Comparison of ENCODE assay signal across 10 mouse cellular contexts in the genomic region with DNA sequence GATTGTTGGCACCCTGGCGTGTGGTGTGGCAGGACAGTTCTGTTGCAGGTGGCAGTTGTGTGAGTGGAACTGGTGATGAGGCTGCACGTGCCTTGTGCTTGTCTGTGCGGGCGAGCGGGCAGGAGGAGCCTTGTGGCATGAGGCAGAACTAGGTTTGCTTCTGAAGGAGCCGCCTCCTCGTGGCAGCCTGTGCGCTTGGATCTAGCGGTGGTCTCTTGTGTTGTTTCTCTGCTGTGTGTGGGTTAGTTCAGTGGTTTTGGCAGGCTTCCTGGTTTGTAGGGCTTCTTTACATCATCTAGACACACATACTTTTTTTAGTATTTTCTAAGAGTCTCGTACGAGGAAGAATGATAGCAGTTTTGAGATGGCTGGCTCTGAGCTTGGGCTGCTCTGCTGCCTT. TPM values are rescaled to one million over a fixed set of nuclear protein-coding genes. Genes with fewer than 3 reads are reported as not detected.
DNase-seq lines count a peak whose midpoint lies in the region.
"Had no signal": no experiment of that assay in that cellular context is flagged by ENCODE, and none has a peak within 500 bp of the region (broad histone marks: within the 10 kb centered on the region; RNA-seq: fewer than 3 reads in every experiment).

No protein-coding gene starts in this region.

- DNase-seq in spleen, postnatal 36 days (ENCODE audit: low spot score in 2 of 2): peak; percentile 10 to 14
- no peak for DNase-seq in spleen, adult 12 weeks (ENCODE audit: low spot score)
- DNase-seq in layer of hippocampus, adult 8-10 months (ENCODE audit: low spot score in 2 of 2): peak; percentile 23 to 29
- DNase-seq in right cerebral cortex, adult 2 months (ENCODE audit: low spot score in 2 of 2): peak; percentile 69 to 70
- no peak for DNase-seq in adrenal gland, postnatal 36 days
- DNase-seq in Muller cell, postnatal 12 days (ENCODE audit: inconsistent ontology term): no peak
- DNase-seq in kidney, adult 8-10 months: no peak
- DNase-seq in heart, postnatal 4 days: no peak
- DNase-seq: adrenal gland, postnatal 25 days; lung, postnatal 36 days had no signal

RNA-seq across cellular contexts. Expression of gene Tpmt, which starts 11.6 kb away (rescaled TPM):
- 10 to 100 TPM in 2 of 4 experiments, 1 to 10 TPM in 2; 7.8 to 11.9 (median 9.4) TPM for total RNA-seq in layer of hippocampus, adult 8-10 months (2022)
- 1 to 10 TPM; 7.6 to 9.4 TPM for total RNA-seq in adrenal gland, postnatal 36 days (2021)
- total RNA-seq in heart, postnatal 4 days (2021): 10 to 100 TPM in 1 of 2 experiments, 1 to 10 TPM in 1; 8.4 to 14.5 TPM

RNA-seq across cellular contexts. Expression of gene Kdm1b, which starts 12.8 kb away (rescaled TPM):
- total RNA-seq in layer of hippocampus, adult 8-10 months (2022): 10 to 100 TPM in 1 of 4 experiments, 1 to 10 TPM in 3; 7.7 to 11.0 (median 9.9) TPM
- 10 to 100 TPM in 1 of 2 experiments, 1 to 10 TPM in 1; 9.9 to 10.8 TPM for total RNA-seq in adrenal gland, postnatal 36 days (2021)
- 1 to 10 TPM; 8.1 to 8.6 TPM for total RNA-seq in heart, postnatal 4 days (2021)

RNA-seq across cellular contexts. Expression of gene Nhlrc1, which starts 41.5 kb away (rescaled TPM):
- 10 to 100 TPM; 15.4 to 19.6 (median 17.9) TPM for total RNA-seq in layer of hippocampus, adult 8-10 months (2022)
- total RNA-seq in adrenal gland, postnatal 36 days (2021): 1 to 10 TPM; 4.8 to 5.1 TPM
- 1 to 10 TPM; 2.9 to 4.2 TPM for total RNA-seq in heart, postnatal 4 days (2021)

RNA-seq across cellular contexts. Expression of gene Dek, which starts 49.9 kb away (rescaled TPM):
- total RNA-seq in layer of hippocampus, adult 8-10 months (2022): 10 to 100 TPM; 39.4 to 59.7 (median 46.9) TPM
- total RNA-seq in adrenal gland, postnatal 36 days (2021): 10 to 100 TPM; 62.7 to 71.1 TPM
- total RNA-seq in heart, postnatal 4 days (2021): 10 to 100 TPM; 85.5 to 87.1 TPM

Comparison
In these comparisons a context has a peak if more than half of its experiments do, and no peak if none do; other contexts are left out.
1. DNase-seq: peak in spleen, postnatal 36 days (2 of 2), layer of hippocampus, adult 8-10 months (2 of 2) and right cerebral cortex, adult 2 months (2 of 2); none in spleen, adult 12 weeks (single experiment), adrenal gland, postnatal 36 days (0 of 2), Muller cell, postnatal 12 days (single experiment), kidney, adult 8-10 months (0 of 2) and heart, postnatal 4 days (single experiment).